In genomic region chr12:86984194-86984555, GRCm38 (mm10) we compare ENCODE assay signal across 9 mouse cellular contexts. TPM values are rescaled to one million over a fixed set of nuclear protein-coding genes. Genes with fewer than 3 reads are reported as not detected.
DNase-seq lines count a peak whose midpoint lies in the region; ATAC-seq and TF ChIP-seq lines count a peak whose summit lies in the region.
"Had no signal": no experiment of that assay in that cellular context is flagged by ENCODE, and none has a peak within 500 bp of the region (broad histone marks: within the 10 kb centered on the region; RNA-seq: fewer than 3 reads in every experiment).

No protein-coding gene starts in this region.

- no peaks in the 10 kb centered on the region for H3K36me3 ChIP-seq in forebrain, postnatal 0 days (ENCODE audit: insufficient read depth)

- H3K9me3 ChIP-seq in forebrain, postnatal 0 days (ENCODE audit: low read length), result no peaks in the 10 kb centered on the region

- H3K27me3 ChIP-seq in forebrain, postnatal 0 days (ENCODE audit: insufficient read depth, low read length), result no peaks in the 10 kb centered on the region

- ATAC-seq in forebrain, postnatal 0 days, result no peak

- peaks cover 9% of the 10 kb centered on the region; the same call in 1 of the 2 replicates for H3K4me1 ChIP-seq in forebrain, postnatal 0 days (ENCODE audit: insufficient read depth)

- H3K27ac ChIP-seq in forebrain, postnatal 0 days (ENCODE audit: low read depth, low read length), result no peak overlapping the region
- no peak overlapping the region for H3K27ac ChIP-seq in layer of hippocampus, adult 2 months

- WGBS in forebrain, postnatal 0 days, result 8% methylated on average over 6 of the region's 6 CpGs

- TF ChIP-seq CTCF in forebrain, postnatal 0 days (IDR thresholded peaks at IDR 0.05; ENCODE audit: low read depth), result no peak
- TF ChIP-seq CTCF in layer of hippocampus, adult 2 months (conservative IDR thresholded peaks at IDR 0.05), result no peak

- no peak overlapping the region for H3K9ac ChIP-seq in forebrain, postnatal 0 days

- H3K4me2 ChIP-seq in forebrain, postnatal 0 days (ENCODE audit: low read depth), result peak overlapping the region; percentile 40; the same call in 1 of the 2 replicates

- H3K4me3 ChIP-seq in forebrain, postnatal 0 days (ENCODE audit: low read depth, low read length), result no peak overlapping the region
- H3K4me3 ChIP-seq in layer of hippocampus, adult 2 months, result no peak overlapping the region

- peak; percentile 79 for DNase-seq in heart, postnatal 4 days
- no peak for DNase-seq in heart, adult 9 months (ENCODE audit: low spot score in 2 of 2)
- peak; percentile 72 for DNase-seq in NIH3T3 (ENCODE audit: low read depth)
- no peak for DNase-seq in forebrain, postnatal 0 days
- peak; percentile 58 for DNase-seq in lung, postnatal 14 days
- no peak for DNase-seq in frontal cortex, postnatal 14 days (ENCODE audit: low spot score in 2 of 2)
- no peak for DNase-seq in layer of hippocampus, adult 2 months (ENCODE audit: low spot score in 2 of 2)
- DNase-seq in cerebellum, adult 9-10 months, result no peak

RNA-seq across cellular contexts. Expression of gene Zdhhc22, which starts 6.1 kb away (rescaled TPM):
- total RNA-seq in heart, postnatal 4 days (2021), result not detected
- total RNA-seq in forebrain, postnatal 0 days (2014; rRNA removed), result 10.7 and 12.5 TPM in 2 replicates
- polyA plus RNA-seq in forebrain, postnatal 0 days (2015; fragmentation: Nextera tagmentation; extraction: Ambion mirVana), result 12.3 and 21.7 TPM in 2 replicates
- total RNA-seq in layer of hippocampus, adult 2 months (2021), result 1 to 10 TPM; 8.6 to 9.0 TPM
- polyA plus RNA-seq: large intestine, adult 2 months had no signal

RNA-seq across cellular contexts. Expression of gene Tmem63c, which starts 37.0 kb away (rescaled TPM):
- total RNA-seq in heart, postnatal 4 days (2021), result under 1 TPM; 0.18 to 0.50 TPM
- total RNA-seq in forebrain, postnatal 0 days (2014; rRNA removed), result 20.1 and 21.8 TPM in 2 replicates
- polyA plus RNA-seq in forebrain, postnatal 0 days (2015; fragmentation: Nextera tagmentation; extraction: Ambion mirVana), result 6.6 and 8.5 TPM in 2 replicates
- total RNA-seq in layer of hippocampus, adult 2 months (2021), result 10 to 100 TPM; 38.1 to 39.3 TPM

RNA-seq across cellular contexts. Expression of gene Cipc, which starts 37.3 kb away (rescaled TPM):
- total RNA-seq in heart, postnatal 4 days (2021), result 10 to 100 TPM; 34.1 to 39.3 TPM
- 53.1 and 62.9 TPM in 2 replicates for total RNA-seq in forebrain, postnatal 0 days (2014; rRNA removed)
- 28.4 and 38.1 TPM in 2 replicates for polyA plus RNA-seq in forebrain, postnatal 0 days (2015; fragmentation: Nextera tagmentation; extraction: Ambion mirVana)
- 10 to 100 TPM; 73.4 to 83.6 TPM for total RNA-seq in layer of hippocampus, adult 2 months (2021)

Comparison
In these comparisons a context has a peak if more than half of its experiments do, and no peak if none do; other contexts are left out.
1. DNase-seq: peak in heart, postnatal 4 days (single experiment), NIH3T3 (single experiment) and lung, postnatal 14 days (single experiment); none in heart, adult 9 months (0 of 2), forebrain, postnatal 0 days (single experiment), frontal cortex, postnatal 14 days (0 of 2), layer of hippocampus, adult 2 months (0 of 2) and cerebellum, adult 9-10 months (single experiment).
2. RNA of gene Zdhhc22, which starts 6.1 kb away (total RNA-seq): 10.7 to 12.5 TPM in forebrain, postnatal 0 days and 8.6 to 9.0 TPM in layer of hippocampus, adult 2 months; not detected in heart, postnatal 4 days; every median in the first group is over 4 times any median in the second.
3. RNA of gene Tmem63c, which starts 37.0 kb away (total RNA-seq): 38.1 to 39.3 TPM in layer of hippocampus, adult 2 months and 20.1 to 21.8 TPM in forebrain, postnatal 0 days; 0.18 to 0.50 TPM in heart, postnatal 4 days; every median in the first group is over 10 times any median in the second.